Comparison of ENCODE assay signal across 11 mouse cellular contexts in genomic region chr5:111595438-111595837, GRCm38 (mm10).
A peak's percentile ranks its signal among the peaks of the same experiment; 100 is the strongest.
DNase-seq lines count a peak whose midpoint lies in the region; ATAC-seq lines count a peak whose summit lies in the region.
"Had no signal": no experiment of that assay in that cellular context is flagged by ENCODE, and none has a peak within 500 bp of the region (broad histone marks: within the 10 kb centered on the region; RNA-seq: fewer than 3 reads in every experiment).

No protein-coding gene starts in this region.

- peak; percentile 86 for ATAC-seq in hindbrain, embryonic 12.5 days (ENCODE audit: low FRiP score)
- peak; percentile 95 for ATAC-seq in midbrain, embryonic 12.5 days (ENCODE audit: low FRiP score, low read depth)

- peak overlapping the region; percentile 58 for H3K27ac ChIP-seq in embryonic facial prominence, embryonic 10.5 days (replicated peaks)
- H3K27ac ChIP-seq in hindbrain, embryonic 12.5 days, result peak overlapping the region; percentile 83
- peak overlapping the region; percentile 95 for H3K27ac ChIP-seq in midbrain, embryonic 12.5 days (replicated peaks)
- H3K27ac ChIP-seq: heart, embryonic 13.5 days had no signal

- no peak overlapping the region for H3K4me2 ChIP-seq in hindbrain, embryonic 12.5 days (replicated peaks)
- peak overlapping the region; percentile 10; the same call in 1 of the 2 replicates for H3K4me2 ChIP-seq in midbrain, embryonic 12.5 days (replicated peaks)
- H3K4me2 ChIP-seq: heart, embryonic 13.5 days had no signal

- no peaks in the 10 kb centered on the region for H3K27me3 ChIP-seq in embryonic facial prominence, embryonic 10.5 days (replicated peaks; ENCODE audit: low read depth, poor library complexity, severe bottlenecking)
- no peaks in the 10 kb centered on the region for H3K27me3 ChIP-seq in hindbrain, embryonic 12.5 days
- H3K27me3 ChIP-seq in midbrain, embryonic 12.5 days, result peaks cover 6% of the 10 kb centered on the region; the same call in 1 of the 2 replicates

- H3K4me1 ChIP-seq in embryonic facial prominence, embryonic 10.5 days, result peaks cover 73% of the 10 kb centered on the region
- H3K4me1 ChIP-seq in hindbrain, embryonic 12.5 days, result peaks cover 64% of the 10 kb centered on the region
- H3K4me1 ChIP-seq in midbrain, embryonic 12.5 days, result peaks cover 72% of the 10 kb centered on the region

- no peak overlapping the region for H3K4me3 ChIP-seq in embryonic facial prominence, embryonic 10.5 days
- H3K4me3 ChIP-seq in hindbrain, embryonic 12.5 days, result no peak overlapping the region
- H3K4me3 ChIP-seq in midbrain, embryonic 12.5 days, result no peak overlapping the region
- H3K4me3 ChIP-seq: heart, embryonic 13.5 days had no signal

- no peak overlapping the region for H3K9ac ChIP-seq in hindbrain, embryonic 12.5 days
- H3K9ac ChIP-seq in midbrain, embryonic 12.5 days (replicated peaks), result no peak overlapping the region; the same call in 1 of the 2 replicates
- H3K9ac ChIP-seq: heart, embryonic 13.5 days had no signal

- DNase-seq in brain, embryonic 18.5 days (ENCODE audit: low read depth, low spot score), result peak; percentile 43
- DNase-seq in embryonic facial prominence, embryonic 10.5 days (ENCODE audit: low spot score), result peak; percentile 38
- no peak for DNase-seq in right cerebral cortex, postnatal 25 days
- DNase-seq in lung, postnatal 25 days (ENCODE audit: low spot score), result no peak
- no peak for DNase-seq in cerebellum, adult 11-12 months
- DNase-seq: cerebellum, postnatal 25 days; kidney, adult 18-20 months; right cerebral cortex, postnatal 14 days had no signal

- no peaks in the 10 kb centered on the region for H3K9me3 ChIP-seq in embryonic facial prominence, embryonic 10.5 days
- no peaks in the 10 kb centered on the region for H3K9me3 ChIP-seq in hindbrain, embryonic 12.5 days (replicated peaks)
- H3K9me3 ChIP-seq in midbrain, embryonic 12.5 days, result no peaks in the 10 kb centered on the region
- H3K9me3 ChIP-seq: heart, embryonic 13.5 days had no signal

- no peaks in the 10 kb centered on the region for H3K36me3 ChIP-seq in embryonic facial prominence, embryonic 10.5 days (replicated peaks)
- H3K36me3 ChIP-seq in hindbrain, embryonic 12.5 days, result no peaks in the 10 kb centered on the region
- no peaks in the 10 kb centered on the region for H3K36me3 ChIP-seq in midbrain, embryonic 12.5 days
- H3K36me3 ChIP-seq: heart, embryonic 13.5 days had no signal

- 70% methylated on average over 12 of the region's 12 CpGs for WGBS in embryonic facial prominence, embryonic 10.5 days
- 26% methylated on average over 12 of the region's 12 CpGs for WGBS in hindbrain, embryonic 12.5 days
- WGBS in midbrain, embryonic 12.5 days, result 15% methylated on average over 12 of the region's 12 CpGs

Comparison
In these comparisons a context has a peak if more than half of its experiments do, and no peak if none do; other contexts are left out.
1. DNase-seq: peak in brain, embryonic 18.5 days (single experiment) and embryonic facial prominence, embryonic 10.5 days (single experiment); none in right cerebral cortex, postnatal 25 days (single experiment), lung, postnatal 25 days (single experiment) and cerebellum, adult 11-12 months (single experiment).
2. Peak in every context shown above with its lines, with median percentiles within 50 percentile points of each other: H3K27ac ChIP-seq.